Mouse (Mus musculus) limb, embryonic 11.5 days (tissue): ENCODE data around the gene Rassf6. TPM values are rescaled to one million over a fixed set of nuclear protein-coding genes. Genes with fewer than 3 reads are reported as not detected.
A peak's percentile ranks its signal among the peaks of the same experiment; 100 is the strongest.

ENCODE experiments used
- ATAC-seq: fragments of 200-750 bp; cut with Nextera tagmentation; 2 replicates; pipeline ENCODE4 v1.8.0; 2017; ENCODE audit warnings: low read depth; ENCODE audit not compliant: insufficient number of reproducible peaks, low FRiP score, low TSS enrichment
- DNase-seq: peaks from one replicate; pipeline ENCODE4 v3.0.0-alpha.2; 2015; ENCODE audit warnings: low spot score
- H3K27ac ChIP-seq: fragments of 300-500 bp; sonication (generic); replicated peaks from 2 replicates; pipeline ENCODE4 v1.5.1; 2014; ENCODE audit warnings: low read depth, mild to moderate bottlenecking, low read length
- H3K27me3 ChIP-seq: fragments of 300-500 bp; sonication (generic); 2 replicates; pipeline ENCODE4 v1.6.1; 2014; ENCODE audit warnings: mild to moderate bottlenecking, low read length, mixed read lengths; ENCODE audit not compliant: control insufficient read depth, insufficient read depth
- H3K36me3 ChIP-seq: fragments of 300-500 bp; sonication (generic); 2 replicates; pipeline ENCODE4 v1.6.1; 2014; ENCODE audit warnings: mild to moderate bottlenecking, low read length, moderate library complexity, mixed read lengths; ENCODE audit not compliant: control insufficient read depth, insufficient read depth
- H3K4me1 ChIP-seq: fragments of 300-500 bp; sonication (generic); 2 replicates; pipeline ENCODE4 v1.6.1; 2014; ENCODE audit warnings: low read length, mixed read lengths; ENCODE audit not compliant: control insufficient read depth, insufficient read depth
- H3K4me2 ChIP-seq: fragments of 300-500 bp; sonication (generic); 2 replicates; pipeline ENCODE4 v1.6.1; 2014; ENCODE audit warnings: low read depth, mild to moderate bottlenecking, moderate library complexity; ENCODE audit not compliant: severe bottlenecking
- H3K4me3 ChIP-seq: fragments of 300-500 bp; sonication (generic); 2 replicates; pipeline ENCODE4 v1.5.1; 2014; ENCODE audit warnings: low read depth, low read length
- H3K9ac ChIP-seq: fragments of 300-500 bp; sonication (generic); 2 replicates; pipeline ENCODE4 v1.6.1; 2014; ENCODE audit warnings: mild to moderate bottlenecking, low read length
- H3K9me3 ChIP-seq: fragments of 300-500 bp; sonication (generic); 2 replicates; pipeline ENCODE4 v1.6.1; 2016; ENCODE audit warnings: low read length; ENCODE audit not compliant: control insufficient read depth
- WGBS: fragments of 180-500 bp; shearing (Covaris S2); extraction: QIAGEN DNeasy Blood & Tissue Kit; methylation state at CpG from one replicate; pipeline ENCODE4 v1.1.7; 2014; 5-methylcytosine and 5-hydroxymethylcytosine counted together
- polyA plus RNA-seq: library from polyadenylated mRNA; unstranded; fragments of >200 nt; fragmentation: Nextera tagmentation; extraction: Ambion mirVana; gene quantifications from 2 replicates; pipeline ENCODE4 v1.2.1, GENCODE M21; 2014

The Rassf6 gene
- polyA plus RNA-seq, 1 experiment from 2014 or later = 0.73 TPM

DNA sequence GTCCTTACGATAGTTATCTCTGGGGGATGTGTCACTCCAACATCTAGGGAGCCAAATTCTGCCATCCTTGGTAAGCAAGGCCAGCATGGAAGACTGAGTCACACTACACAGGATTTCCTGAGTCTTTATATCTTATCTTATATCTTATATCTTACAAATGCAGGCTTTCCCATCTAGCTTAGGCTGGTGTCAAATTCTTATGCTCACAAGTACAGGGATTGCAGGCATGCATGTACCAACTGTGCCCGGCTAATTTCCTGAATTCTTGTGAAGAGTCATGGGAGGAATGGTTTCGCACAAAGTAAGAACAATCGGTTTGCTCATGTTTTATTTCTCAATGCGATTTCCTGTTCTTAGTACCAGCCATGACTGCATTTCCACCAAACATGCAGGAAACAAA is 20.0 kb upstream of the Rassf6 start:
- Histone ChIP-seq H3K9ac (no peak overlapping the region), H3K36me3 (no peaks in the 10 kb centered on the region), H3K4me3 (no peak overlapping the region), H3K4me1 (no peaks in the 10 kb centered on the region), H3K4me2 (no peak overlapping the region), H3K27ac (no peak overlapping the region), H3K9me3 (no peaks in the 10 kb centered on the region), H3K27me3 (no peaks in the 10 kb centered on the region)
- no peak for DNase-seq
- WGBS = 94% methylated on average over 5 of the region's 5 CpGs
- no peak for ATAC-seq

DNA sequence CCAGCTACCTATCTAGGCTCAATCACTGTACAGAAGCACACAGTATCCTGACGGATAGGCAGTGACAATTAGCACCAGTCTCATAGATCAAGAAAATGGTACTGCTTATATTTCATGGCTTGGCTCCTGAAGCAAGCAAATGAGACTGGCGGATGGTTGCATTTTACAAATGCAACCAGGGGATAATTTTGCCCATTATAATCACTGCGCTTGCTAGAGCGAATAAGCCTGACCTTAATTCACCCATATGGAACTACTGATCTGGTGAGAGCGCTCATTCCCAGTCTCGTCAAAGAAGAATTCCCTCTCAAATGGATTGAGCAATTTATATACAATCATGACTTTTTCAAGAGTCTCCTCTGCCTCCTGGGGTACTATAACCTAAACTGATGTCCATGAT is 16.2 kb upstream of the Rassf6 start:
- WGBS = 91% methylated on average over 6 of the region's 6 CpGs
- no peak for ATAC-seq

DNA sequence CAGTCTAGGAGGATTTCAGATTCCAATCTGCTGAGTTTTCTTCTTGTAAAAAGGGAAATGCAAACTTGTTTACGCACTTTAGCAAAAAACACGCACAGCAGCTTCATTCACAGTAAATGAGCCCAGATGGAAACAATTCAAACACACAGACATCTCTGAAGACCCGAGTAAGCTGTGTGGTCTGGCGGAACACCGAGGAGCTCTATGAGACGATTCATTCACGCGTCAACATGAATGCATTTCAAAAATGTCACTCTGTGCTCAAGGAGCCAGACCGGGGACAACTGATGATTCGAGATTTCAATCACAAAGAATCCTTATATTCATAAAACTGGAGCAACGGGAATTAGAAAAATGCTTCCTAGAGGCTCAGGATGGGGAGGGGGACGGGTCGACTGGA is 15.4 kb upstream of the Rassf6 start:
- Histone ChIP-seq H3K4me1 (no peaks in the 10 kb centered on the region), H3K9me3 (no peaks in the 10 kb centered on the region), H3K9ac (no peak overlapping the region), H3K4me2 (no peak overlapping the region), H3K27ac (no peak overlapping the region), H3K4me3 (no peak overlapping the region), H3K27me3 (no peaks in the 10 kb centered on the region), H3K36me3 (no peaks in the 10 kb centered on the region)
- no peak for DNase-seq
- no peak for ATAC-seq
- WGBS = 73% methylated on average over 13 of the region's 13 CpGs

More for the DNA sequence above, 16.2 kb upstream of the Rassf6 start:
- Histone ChIP-seq H3K36me3 (no peaks in the 10 kb centered on the region), H3K4me1 (no peaks in the 10 kb centered on the region), H3K9me3 (no peaks in the 10 kb centered on the region), H3K4me3 (no peak overlapping the region), H3K9ac (no peak overlapping the region), H3K4me2 (no peak overlapping the region), H3K27ac (no peak overlapping the region), H3K27me3 (no peaks in the 10 kb centered on the region)
- no peak for DNase-seq

DNA sequence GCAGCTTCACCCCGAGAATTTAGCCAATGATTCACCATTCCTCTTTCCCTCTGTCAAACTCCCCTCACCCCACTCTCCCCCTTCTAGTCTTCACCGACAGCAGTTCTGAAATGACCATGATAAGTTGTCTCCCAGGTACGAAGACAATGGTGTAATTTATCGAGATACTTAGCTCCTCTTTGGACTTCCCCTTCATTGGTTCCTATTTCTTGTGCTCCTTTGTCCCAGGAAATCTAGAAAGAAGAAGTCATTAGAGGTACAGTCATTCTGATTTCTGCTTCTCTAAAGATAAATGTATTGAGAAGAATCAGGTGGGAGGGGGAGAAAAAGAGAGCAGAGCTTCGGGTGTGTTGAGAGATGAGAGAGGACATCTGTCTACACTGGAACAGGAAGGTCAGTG is 14.3 kb upstream of the Rassf6 start:
- no peak overlapping the region for H3K9ac ChIP-seq
- no peaks in the 10 kb centered on the region for H3K27me3 ChIP-seq
- ATAC-seq (no peak), DNase-seq (no peak)
- H3K4me1 ChIP-seq = no peaks in the 10 kb centered on the region
- 88% methylated on average over 5 of the region's 5 CpGs for WGBS
- H3K4me3 ChIP-seq = no peak overlapping the region
- H3K9me3 ChIP-seq = no peaks in the 10 kb centered on the region
- H3K4me2 ChIP-seq = no peak overlapping the region
- H3K36me3 ChIP-seq = no peaks in the 10 kb centered on the region
- no peak overlapping the region for H3K27ac ChIP-seq

DNA sequence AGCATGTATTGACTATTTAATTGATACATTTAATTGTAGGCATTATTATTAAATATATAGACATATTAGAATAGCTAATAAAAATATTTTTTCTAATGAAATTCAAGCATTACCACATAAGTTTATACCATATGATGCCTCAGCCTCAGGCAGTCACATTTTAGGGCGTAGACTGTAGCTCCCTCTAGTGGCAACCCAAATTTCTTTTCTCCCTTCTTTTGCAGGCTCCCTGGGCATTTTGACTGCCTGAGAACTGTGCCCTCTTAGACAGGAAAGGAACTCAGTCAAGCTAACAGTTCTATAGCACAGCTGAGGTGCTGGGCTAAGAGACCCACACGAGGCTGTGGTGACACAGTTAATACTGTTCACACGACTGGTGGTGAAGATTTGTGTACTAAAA is 12.3 kb upstream of the Rassf6 start:
- Histone ChIP-seq H3K27me3 (no peaks in the 10 kb centered on the region), H3K9ac (no peak overlapping the region), H3K9me3 (no peaks in the 10 kb centered on the region), H3K4me1 (no peaks in the 10 kb centered on the region), H3K4me2 (no peak overlapping the region), H3K27ac (no peak overlapping the region), H3K36me3 (no peaks in the 10 kb centered on the region), H3K4me3 (no peak overlapping the region)
- DNase-seq = peak; percentile 64
- no peak for ATAC-seq
- 7% methylated on average over 3 of the region's 3 CpGs for WGBS

DNA sequence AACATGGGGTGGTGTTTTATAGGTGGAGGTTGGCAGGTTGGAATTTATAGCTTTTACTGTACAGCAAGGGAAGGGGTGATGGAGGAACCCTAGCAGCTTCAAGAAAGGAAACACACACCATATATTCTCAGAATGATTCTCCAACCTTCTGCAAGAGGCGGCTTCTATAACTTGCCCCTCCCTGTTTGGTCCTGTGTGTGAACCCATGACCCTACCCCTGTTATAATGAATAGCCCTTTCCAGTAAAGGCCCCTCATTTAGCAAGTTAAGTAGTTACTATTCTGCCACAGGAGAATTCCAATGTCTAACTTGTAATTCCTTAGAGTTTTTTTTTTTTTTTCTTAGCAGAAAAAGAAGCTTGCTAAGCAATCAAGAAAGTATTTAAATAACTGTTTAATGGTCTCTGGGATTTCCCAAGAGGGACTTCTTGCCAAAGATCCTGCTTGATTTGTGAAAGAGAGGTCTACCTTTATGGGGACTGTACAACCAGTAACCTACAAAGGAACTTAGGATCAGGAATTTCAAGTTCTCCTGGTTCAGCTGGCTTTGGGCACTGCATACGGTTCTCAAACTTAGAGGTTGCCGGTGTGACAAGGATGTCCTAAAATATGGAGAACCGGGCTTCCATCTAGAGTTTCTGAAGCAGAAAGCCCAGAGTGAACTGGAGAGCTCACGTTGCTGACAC is 10.2 kb upstream of the Rassf6 start:
- no peak overlapping the region for H3K4me3 ChIP-seq
- H3K9me3 ChIP-seq = no peaks in the 10 kb centered on the region
- no peaks in the 10 kb centered on the region for H3K27me3 ChIP-seq
- no peak overlapping the region for H3K9ac ChIP-seq
- ATAC-seq (no peak), DNase-seq (no peak)
- H3K27ac ChIP-seq = no peak overlapping the region
- WGBS = 75% methylated on average over 5 of the region's 5 CpGs
- no peak overlapping the region for H3K4me2 ChIP-seq
- no peaks in the 10 kb centered on the region for H3K4me1 ChIP-seq
- no peaks in the 10 kb centered on the region for H3K36me3 ChIP-seq

DNA sequence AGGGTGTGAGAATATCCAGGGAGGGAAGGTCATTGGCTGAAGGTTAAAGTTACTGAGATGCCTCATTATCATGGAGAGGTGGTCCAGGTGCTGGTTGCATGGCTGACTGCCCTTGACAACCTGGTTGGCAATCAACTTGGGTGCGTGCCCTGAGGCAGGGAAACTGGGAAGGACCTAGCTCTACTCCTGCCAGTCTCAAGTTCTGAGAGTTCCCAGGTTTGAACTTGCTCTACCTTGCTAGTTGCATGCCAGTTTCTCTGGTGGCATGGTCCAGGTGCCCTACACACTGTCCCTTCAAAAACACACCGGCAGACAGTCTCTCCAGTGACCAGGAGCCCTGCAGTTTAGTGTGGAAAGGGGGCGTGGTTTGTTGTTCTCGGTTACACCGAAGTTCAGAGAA is 7.0 kb upstream of the Rassf6 start:
- H3K4me2 ChIP-seq = no peak overlapping the region
- DNase-seq (no peak), ATAC-seq (no peak)
- no peak overlapping the region for H3K4me3 ChIP-seq
- H3K27me3 ChIP-seq = no peaks in the 10 kb centered on the region
- H3K9ac ChIP-seq = no peak overlapping the region
- no peaks in the 10 kb centered on the region for H3K4me1 ChIP-seq
- 80% methylated on average over 5 of the region's 5 CpGs for WGBS
- no peaks in the 10 kb centered on the region for H3K36me3 ChIP-seq
- no peak overlapping the region for H3K27ac ChIP-seq
- no peaks in the 10 kb centered on the region for H3K9me3 ChIP-seq

DNA sequence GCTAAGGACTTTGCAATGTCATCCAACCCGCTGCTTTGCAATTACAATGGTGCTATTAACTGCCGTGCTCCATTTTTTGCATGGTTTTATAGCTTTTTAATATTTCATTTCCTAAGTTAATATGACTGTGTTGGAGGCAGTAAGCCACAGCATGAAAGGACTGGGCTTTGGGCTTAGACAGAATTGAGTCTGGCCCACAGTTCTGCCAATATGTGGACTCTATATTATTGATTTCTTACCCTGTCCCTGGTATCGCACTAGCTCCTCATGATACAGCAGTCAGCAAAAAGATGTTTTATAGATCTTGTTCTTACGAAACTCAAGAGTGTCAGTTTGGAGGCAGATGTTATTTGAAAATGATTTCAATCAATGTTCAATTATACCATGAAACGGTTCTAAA is 5.9 kb upstream of the Rassf6 start:
- no peaks in the 10 kb centered on the region for H3K9me3 ChIP-seq
- H3K27me3 ChIP-seq = no peaks in the 10 kb centered on the region
- no peak overlapping the region for H3K4me3 ChIP-seq
- DNase-seq = no peak
- WGBS = 89% methylated on average over 5 of the region's 5 CpGs
- no peak overlapping the region for H3K9ac ChIP-seq
- H3K27ac ChIP-seq = no peak overlapping the region
- no peaks in the 10 kb centered on the region for H3K36me3 ChIP-seq
- no peak overlapping the region for H3K4me2 ChIP-seq
- no peaks in the 10 kb centered on the region for H3K4me1 ChIP-seq
- ATAC-seq = no peak

DNA sequence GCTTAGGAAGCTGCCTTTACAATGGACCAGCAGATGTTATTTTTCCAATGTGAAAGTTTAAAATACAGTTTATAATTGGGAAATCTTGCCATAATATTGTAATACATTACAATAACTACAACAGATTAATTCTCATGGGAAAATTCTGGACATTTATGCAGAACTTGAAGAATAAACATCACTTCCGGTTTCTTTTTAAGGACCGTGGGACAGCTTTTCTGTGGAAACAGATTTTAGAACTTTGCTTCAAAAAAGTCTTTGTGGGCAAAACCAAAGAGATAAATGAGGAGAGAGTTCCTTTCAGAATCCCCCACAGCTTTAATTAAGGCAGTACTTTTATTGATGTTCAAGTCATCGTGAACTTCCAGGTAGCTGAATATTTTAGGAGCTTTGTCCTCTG is 5.1 kb upstream of the Rassf6 start:
- ATAC-seq = no peak
- Histone ChIP-seq H3K4me2 (no peak overlapping the region), H3K27me3 (no peaks in the 10 kb centered on the region), H3K36me3 (no peaks in the 10 kb centered on the region), H3K4me1 (peaks cover under 1% of the 10 kb centered on the region; the same call in 1 of the 2 replicates), H3K27ac (no peak overlapping the region), H3K9me3 (no peaks in the 10 kb centered on the region), H3K4me3 (no peak overlapping the region), H3K9ac (no peak overlapping the region)
- 79% methylated on average over 3 of the region's 3 CpGs for WGBS
- DNase-seq = no peak
